Mouse (Mus musculus) layer of hippocampus, adult 9-10 months (tissue): ENCODE measurements around the gene Polr2c.

ENCODE experiments used
- DNase-seq: peaks from one replicate; pipeline ENCODE4 v3.0.0; 2022; ENCODE audit warnings: low spot score

The Polr2c gene

DNA sequence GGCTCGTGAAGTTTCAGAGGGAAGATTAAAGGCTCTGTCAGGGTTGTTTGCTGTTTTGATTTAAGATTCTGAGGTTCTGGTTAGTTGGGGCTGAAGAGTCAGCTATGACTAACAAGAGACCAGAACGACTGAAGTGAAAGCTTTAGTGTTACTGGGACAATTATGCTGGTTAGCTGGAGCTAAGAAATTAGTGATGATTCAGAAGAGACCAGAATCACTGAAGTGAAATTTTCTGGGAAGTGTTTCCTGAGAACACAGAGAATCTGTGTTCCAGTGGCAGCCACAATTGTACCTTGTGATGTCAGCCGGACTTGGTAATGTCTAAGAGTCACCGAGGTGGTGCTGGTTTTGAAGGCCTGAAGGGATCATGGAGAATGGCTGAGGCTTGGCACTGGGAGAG, 23.5 kb downstream of the Polr2c start:
- no peak for DNase-seq

DNA sequence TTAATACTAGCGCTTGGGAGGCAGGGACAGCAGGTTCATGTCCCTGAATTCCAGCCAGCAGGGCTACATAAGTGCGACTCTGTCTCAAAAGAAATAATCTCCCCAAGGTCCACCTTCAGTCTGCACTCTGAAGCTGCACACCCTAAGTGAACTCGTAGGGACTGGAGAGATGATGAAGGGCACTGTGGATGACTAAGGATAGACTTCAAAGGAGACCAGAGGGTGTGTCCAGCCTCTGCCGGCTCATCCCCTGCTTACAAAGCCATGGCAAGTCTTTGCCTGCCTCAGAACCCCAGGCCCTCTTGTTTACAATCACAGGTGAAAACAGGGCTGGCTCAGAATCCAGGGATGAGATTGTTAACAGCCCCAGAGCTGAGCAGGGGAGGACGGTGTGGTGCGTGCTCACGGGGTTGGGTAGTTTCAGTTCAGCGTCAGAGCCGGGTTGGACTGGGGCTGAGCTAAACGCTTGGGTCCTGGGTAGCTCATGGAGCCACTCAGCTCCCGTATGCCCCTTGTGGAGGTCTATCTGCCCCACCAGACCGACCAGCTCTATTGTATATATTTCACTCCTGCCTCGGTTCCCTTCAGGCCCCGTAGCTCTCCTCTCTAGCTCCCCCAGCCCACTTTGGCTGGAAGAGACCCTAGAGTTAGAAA, 31.3 kb downstream of the Polr2c start:
- DNase-seq = no peak

DNA sequence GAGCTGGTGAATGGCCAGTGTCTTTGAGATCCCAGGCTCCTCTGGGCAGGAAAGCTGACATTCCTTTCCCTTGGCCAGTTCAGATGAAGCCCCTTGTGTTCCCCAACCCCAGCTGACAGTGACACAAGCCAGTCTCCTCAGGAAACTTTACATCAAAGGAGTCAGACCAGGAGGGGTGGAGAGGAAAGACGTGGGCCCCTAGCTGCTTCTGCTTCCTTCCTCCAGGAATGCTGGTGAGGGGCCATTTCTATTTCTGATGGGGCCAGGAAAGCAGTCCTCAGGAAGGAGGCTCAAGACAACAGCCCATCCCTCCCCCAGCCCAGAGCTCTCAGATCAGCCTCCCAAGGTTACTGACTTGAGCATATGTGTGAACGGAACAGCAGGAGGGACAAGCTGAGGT, 35.7 kb downstream of the Polr2c start:
- no peak for DNase-seq

DNA sequence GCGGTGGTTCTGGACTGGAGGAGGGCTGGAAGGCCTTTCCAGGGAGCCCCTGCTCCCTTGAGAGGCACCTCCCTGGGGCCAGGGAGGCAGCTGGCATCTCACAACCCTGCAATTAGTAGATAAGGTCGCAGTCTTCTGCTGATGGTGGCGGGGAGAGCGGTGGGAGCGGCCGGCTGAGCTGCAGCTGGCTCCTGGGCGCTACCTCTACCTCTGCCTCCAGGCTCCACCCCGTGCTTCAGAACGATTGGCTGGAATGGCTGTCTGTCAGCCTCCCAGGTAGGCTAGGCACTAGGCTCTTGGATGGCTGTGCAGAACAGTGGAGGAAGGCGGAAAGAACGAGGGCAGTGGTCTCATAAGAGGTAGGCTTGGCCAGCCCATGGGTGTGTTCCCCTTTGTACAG, 42.0 kb downstream of the Polr2c start:
- DNase-seq = no peak

DNA sequence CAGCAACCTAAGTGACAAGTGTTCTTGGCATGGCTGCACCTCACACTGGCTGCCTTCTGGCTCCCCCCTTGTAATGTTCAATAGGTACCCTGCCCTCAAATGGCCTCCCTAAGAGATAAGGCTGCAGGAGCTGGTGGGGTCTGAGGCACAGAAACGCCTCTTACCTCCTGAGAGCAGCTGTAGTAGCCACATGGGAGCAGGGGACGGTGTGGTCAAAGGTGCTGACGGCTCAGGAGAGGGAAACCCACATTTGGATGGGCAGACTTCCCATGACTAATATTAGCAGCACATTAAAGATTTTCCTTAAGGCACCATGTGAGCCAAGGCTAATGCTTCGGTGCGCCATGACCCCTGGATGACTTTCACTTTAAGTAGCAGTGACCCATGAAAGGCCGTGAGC, 43.4 kb downstream of the Polr2c start:
- no peak for DNase-seq

DNA sequence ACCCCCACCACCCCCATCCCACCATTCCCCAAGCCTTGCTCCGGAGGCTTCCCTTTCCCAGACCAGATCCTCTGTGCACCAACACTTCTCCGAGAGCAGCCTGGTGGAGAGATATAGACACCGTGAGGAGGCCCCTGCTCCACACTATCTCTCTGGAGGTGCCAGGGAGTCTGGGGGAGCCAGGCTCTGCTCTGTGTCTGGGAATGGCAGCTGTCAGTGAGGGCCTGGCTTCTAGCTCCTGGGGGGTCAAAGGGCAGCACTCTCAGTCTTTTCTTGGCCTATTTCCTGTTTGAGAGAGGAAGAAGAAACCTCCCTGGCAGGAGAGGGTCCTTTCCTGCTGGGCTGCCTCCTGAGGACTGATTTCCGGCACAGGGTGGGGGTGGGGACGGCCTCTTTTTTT, 43.8 kb downstream of the Polr2c start:
- DNase-seq = no peak

DNA sequence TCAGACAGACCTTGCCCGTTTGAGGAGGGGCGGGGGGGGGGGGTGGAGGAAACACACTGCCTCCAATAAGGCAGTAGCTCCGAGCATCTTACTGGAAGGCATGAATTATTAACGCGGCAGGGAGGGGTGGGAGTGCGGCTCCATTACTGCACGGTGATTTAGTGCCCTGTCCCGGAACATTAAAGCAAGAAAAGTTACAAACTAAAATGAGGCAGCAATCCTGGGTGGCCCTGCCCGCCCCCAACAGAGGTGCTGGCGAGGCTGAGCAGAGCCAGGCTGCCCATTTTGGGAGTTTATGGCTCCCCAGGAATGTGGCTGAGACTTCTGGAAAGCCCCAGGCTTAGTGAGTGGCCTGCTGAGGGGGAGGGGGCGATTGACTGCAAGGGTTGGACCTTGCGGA, 46.5 kb downstream of the Polr2c start:
- DNase-seq = no peak

DNA sequence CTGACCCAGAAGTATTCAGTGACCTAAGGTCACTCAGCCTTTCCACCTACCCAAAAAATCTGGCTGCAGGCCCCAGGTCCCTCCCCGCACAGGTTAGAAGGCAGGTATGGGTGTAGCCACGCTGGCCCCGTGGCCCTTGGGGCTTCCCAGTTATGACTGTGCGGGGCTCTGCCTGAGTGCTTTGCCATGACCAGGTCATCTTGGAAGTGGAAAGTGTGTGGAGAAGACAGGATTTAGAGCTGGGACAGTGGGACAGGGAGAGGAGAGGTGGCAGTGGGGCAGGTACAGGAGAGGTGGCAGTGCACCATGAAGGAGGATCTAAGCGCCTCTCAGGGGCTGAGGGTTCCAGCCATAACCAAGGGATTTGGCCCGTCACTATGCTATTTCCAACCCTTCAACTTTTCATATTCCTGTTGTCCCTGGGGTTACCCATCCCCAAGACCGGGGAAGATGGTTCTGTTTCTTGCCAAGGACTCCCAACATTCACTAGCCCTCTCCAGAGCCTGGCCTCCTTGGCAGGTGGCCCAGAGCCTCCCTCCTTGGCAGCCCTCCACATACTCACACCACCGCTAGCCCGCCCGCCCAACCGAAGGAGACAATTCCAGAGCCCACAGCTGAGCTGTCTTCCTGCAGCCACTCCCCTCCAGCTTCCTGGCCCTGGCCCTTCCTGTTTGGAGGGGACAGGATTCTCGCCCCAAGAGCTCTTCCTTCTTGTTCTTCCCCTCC, 47.4 kb downstream of the Polr2c start:
- DNase-seq = no peak

DNA sequence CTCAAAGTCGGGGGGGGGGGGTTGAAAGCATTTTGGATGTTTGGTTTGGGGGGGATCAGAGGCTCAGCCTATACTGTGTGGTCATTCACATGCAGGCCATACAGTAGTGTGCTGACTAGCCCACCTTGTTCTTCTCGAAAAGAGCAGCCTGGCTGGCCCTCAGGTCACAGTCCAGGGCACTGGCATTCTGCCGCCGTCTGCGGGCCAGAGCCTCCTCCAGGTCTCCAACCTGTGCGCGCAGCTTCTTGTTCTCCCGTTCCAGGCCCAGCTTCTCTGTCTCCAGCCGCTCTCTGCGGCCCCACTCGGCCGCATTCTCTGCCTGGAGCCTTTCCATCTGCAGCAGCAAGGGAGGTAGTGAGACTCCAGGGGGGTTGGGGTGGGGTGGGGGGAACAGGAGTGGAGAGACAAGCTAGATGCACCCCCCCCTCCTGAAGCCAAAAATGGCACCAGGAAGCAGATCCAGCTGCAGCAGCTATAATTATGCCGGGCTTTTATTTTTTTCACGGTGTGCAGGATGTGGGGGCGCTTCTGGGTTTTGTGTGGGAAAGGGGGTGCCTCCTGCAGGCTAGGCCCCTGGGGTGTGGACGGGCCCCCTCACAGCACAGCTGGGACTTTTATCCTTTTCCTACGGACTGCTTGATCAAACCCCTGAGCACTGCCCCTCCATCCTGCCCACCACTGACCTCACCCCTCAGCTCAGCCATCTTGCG, 50.5 kb downstream of the Polr2c start:
- DNase-seq = no peak

DNA sequence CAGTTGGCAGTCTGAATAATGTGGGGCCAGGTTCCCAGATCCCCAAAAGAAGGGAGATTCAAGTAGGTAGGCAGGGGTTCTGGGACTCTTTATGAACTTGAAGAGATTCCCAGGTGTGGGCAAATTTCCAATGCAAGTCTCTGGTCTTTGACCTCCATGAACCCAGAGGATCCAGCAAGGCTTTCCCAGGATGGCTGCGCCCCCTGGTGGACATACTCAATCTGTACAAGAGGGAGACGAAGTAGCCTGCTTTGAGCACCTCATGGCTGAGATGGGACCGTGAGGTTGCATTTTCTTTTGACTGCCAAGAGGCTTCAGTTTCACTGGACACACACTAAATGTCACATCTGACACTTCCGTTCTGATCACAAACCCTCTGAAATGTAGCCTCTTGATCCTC, 51.6 kb downstream of the Polr2c start:
- peak; percentile 46 for DNase-seq

DNA sequence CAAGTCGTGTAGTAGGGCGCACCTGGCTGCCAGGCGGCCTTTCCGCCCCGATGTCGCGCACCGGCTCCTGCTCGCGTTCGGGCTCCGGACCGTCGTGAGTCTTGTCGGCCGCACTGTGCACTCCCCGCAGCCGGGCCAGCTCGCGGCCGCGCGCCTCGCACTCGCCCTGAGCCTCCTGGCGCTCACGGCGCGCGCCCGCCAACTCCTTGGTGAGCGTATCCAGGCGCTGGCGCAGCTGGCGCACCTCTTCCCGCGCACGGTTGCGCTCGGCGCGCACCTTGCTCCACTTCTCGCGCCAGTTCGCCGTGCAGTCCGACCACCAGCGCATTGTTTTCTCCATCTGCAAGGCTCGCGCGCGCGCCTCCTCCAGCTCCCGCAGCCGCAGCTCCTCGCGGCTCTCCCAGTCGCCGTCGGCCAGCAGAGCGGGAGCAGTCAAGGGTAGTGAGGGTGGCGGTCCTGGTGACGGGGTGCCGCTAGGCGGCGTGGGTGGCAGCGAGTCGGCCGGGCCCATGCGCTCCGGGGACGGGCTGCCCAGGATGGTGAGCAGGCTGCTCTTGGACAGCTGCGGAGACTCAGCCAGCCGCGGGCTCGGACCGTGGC, 55.9 kb downstream of the Polr2c start:
- DNase-seq = no peak

DNA sequence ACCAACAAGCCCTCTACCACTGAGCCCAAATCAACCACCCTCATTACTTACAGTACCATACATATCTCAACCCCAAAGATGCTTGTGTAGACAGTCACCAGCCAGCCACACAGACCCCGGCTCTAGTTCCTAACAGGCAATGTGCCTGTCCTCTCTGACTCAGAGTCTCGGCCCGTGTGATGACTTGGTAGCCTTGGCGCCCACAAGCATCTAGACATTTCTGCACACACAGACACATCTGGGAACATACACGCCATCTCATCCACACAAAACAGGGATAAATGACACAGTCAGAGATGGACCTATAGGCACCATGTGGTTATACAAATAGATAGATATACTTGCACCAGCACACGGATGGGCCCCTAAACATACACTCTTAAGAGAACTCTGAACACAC, 57.0 kb downstream of the Polr2c start:
- no peak for DNase-seq

DNA sequence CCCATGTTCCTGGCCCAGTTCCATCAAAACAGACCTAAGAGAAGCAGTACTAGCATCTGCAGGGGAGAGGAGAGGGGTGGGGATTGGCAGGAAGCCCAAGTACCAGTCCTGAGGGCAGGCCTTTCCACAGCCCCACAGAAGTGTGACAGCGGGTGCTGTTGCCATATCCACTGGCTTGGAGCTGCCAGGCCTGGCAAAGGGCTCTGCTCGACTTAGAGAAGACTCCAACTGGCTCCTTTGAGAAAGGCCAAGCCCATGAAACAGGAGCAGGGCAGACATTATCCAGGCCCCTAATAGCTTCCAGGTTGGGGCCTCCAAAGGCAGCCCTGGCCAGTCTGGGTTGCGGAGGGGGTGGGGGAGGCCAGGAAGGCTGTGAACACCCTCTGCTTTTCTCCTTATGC, 57.5 kb downstream of the Polr2c start:
- no peak for DNase-seq

DNA sequence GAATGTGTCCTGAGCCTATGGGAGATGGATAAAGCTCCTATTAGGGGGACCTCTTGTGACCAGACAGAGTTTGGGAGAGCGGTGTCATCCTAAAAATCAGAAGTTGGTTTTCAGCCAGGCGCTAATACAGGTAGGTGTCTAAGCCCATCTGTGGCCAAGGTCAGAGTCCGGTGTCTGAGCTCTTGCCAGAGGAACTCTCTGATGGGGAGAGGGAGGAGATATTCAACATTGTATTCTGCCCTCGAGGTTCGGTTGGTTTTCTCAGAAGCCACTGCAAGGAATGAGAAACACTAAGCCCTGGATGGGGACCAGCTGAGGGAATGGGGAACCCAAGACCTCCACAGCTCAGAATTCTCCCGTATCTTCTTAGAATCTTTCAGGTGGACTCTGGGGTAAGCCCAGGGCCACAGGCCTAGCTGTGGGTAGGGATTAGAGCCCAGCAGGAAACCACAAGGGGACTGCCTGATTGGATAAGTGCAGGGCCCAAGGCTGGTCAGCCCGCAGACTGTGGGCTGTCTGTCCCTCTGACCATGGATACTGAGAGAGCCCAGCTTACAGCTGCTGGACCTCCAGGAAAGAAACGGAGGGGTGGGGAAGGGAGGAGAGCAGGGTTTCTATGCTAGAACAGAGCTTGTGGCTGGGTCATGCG, 59.2 kb downstream of the Polr2c start:
- no peak for DNase-seq

DNA sequence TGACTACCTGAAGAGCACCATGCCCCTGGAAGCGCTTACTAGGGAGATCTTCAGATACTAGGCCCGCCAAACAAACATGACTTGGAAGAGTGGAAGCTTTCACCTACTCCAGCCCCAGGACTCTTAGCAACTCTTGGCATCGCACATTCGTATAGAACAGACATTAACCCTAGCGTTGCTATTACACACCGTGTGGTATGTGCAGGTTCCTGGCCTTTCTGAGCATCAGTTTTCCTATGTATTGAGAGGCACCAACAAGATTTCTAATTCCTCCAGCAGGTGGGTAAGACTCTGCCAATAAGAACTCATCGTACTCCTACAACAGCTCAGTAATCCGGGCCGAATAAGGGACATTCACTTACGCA, 59.7 kb downstream of the Polr2c start:
- DNase-seq = no peak

DNA sequence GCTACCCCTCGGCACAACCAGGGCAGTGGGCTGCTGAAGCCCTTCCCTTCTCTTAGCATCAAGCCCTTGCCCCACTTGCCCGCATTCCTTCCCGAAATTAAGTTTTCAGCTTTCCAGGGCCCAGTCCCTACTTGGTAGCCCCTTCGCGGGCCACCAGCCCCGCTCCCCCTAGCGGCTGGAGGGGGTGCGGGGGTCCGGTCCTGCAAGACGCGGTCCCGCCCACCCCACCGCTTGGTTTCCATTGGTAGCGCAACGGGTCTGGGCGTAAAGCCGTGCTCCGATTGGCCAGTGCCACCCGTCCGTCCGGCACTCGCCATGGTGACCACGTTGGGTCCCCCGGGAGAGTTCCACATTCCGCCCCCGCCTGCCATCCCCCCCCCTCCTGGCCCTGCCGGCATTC, 60.1 kb downstream of the Polr2c start:
- no peak for DNase-seq

DNA sequence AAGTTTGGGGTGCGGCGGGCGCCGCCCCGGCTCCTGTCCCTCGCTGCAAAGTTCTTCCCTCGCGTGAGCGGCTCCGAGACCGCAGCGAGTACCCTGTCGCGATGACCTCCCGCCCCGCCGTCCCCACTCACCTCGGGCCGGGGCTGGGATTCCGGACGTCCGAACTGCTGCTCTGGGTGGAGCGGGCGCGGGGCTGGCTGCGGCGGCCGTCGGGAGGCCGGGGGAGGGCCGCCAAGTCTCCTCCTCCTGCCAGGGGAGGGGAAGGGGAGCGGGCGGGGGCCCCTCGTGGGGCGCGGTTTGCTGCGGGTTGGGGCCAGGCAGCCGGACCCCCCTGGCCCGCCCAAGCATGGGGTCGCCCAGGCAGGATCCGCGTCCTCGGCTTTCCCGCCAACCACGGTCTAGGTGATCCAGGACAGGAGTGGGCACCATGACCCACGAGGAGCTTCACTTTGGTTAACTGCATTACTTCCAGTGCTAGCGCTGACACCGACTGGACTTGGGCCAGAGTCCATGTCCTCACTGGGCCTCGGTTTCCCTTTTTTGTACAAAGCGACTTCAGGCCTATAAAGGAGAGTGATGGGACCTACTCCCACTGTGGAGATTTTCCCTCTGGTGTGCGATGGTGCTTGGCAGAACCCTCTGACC, 60.7 kb downstream of the Polr2c start, which contains the start of gene Ccdc102a:
TSS of gene Ccdc102a (minus strand) at position 248 of the 645 bp plus-strand sequence.
- no peak for DNase-seq

DNA sequence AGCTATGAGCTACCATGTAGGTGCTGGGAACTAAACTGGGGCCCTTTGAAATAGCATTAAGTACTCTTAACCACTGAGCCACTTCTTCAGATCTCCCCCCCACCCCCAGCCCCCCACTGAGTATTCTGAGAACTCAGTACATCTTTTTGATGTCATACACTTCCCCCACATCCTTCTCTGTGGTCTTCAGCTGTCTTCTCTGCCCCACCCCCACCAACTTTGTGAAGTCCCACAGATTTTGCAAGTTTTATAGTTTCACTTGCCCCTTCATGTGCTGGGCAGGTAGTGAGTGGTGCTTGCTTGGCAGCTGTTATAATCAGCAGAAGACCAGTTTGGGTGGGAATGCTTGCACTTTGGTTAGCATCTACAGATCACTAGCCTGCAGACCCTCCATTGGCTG, 62.0 kb downstream of the Polr2c start:
- no peak for DNase-seq

DNA sequence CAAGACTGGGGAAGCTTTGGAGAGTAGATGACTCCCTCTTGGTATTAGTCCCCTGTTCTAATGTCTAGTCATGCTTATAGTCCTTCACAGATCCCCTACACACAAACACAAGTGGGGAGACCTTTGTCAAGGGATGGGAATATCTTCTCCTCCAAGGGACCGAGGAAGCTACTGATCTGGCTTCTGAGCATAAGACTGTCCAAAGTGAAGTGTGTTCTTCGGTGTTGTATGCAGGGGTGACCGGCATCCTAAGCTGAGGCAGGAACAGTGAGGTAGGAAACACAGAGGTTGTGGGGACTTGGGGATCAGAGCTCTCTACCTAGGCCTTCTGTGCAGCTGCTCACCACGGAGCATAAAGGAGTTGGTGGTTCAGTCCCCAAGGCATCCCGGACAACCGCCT, 64.9 kb downstream of the Polr2c start:
- DNase-seq = no peak

DNA sequence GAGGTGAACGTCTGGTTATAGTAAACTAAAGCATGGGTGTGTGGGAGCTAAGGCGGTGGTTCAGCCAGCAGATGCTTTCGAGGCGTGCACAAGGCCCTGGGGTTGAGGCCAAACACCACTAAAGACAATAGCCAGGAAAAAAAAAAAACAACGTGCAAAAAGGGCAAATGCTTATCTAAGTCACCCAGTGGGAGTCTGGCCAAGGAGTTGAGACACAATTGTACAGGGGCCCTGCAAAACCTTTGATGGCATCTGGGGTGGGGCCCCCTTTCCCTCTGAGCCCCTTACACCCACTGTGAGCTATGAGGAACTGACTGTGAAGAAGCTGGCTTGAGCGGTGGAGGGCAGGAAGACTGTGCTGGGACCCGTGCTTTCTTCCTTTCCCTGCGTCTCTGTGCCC, 65.4 kb downstream of the Polr2c start:
- DNase-seq = no peak
